Mouse (Mus musculus): ENCODE data around the gene Rps24. TPM values are rescaled to one million over a fixed set of nuclear protein-coding genes. Genes with fewer than 3 reads are reported as not detected.
A peak's percentile ranks its signal among the peaks of the same experiment; 100 is the strongest.

The Rps24 gene
- polyA plus RNA-seq, 1 experiment from 2014 or later: 1,350 TPM

DNA sequence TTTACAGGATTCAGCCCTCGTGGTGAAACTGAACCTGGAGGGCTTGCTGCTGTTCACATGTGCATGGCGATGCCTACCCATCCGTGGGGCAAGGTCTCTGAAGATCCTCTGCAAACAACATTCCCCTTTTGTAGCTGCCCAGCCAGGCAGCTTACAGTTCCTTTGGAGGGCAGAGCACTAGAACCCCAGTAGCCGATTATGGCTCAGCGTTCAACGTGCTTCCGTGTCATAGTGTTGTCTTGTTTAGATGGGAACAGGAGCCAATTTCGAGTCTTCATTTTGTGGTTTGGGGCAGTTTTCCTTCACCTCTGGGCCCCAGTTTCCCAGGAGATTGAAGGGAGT lies 13.9 kb downstream of the Rps24 start:
- peak overlapping the region; percentile 30 for H3K9ac ChIP-seq (replicated peaks; ENCODE audit: low read length)
- H3K4me3 ChIP-seq (ENCODE audit: low read depth, low read length): no peak overlapping the region
- 16% methylated on average over 8 of the region's 8 CpGs for WGBS
- H3K36me3 ChIP-seq (replicated peaks; ENCODE audit: control insufficient read depth, insufficient read depth, low read depth, low read length): peaks cover 6% of the 10 kb centered on the region
- H3K4me1 ChIP-seq (ENCODE audit: control insufficient read depth, insufficient read depth, low read length): no peaks in the 10 kb centered on the region
- ATAC-seq (replicated peaks; ENCODE audit: insufficient number of reproducible peaks, low FRiP score, low TSS enrichment, low read depth): no peak; the same call in 1 of the 2 replicates
- H3K9me3 ChIP-seq (replicated peaks; ENCODE audit: control insufficient read depth, low read length): no peaks in the 10 kb centered on the region; the same call in 1 of the 2 replicates
- no peak for DNase-seq (ENCODE audit: low spot score)
- no peak overlapping the region for H3K4me2 ChIP-seq (ENCODE audit: low read depth, low read length)
- 0 out of 2 replicates have a peak overlapping the region, but pooled peaks have one; percentile 39 for H3K27ac ChIP-seq (replicated peaks; ENCODE audit: low read depth, low read length)
- H3K27me3 ChIP-seq (ENCODE audit: control insufficient read depth, insufficient read depth, low read length): no peaks in the 10 kb centered on the region

DNA sequence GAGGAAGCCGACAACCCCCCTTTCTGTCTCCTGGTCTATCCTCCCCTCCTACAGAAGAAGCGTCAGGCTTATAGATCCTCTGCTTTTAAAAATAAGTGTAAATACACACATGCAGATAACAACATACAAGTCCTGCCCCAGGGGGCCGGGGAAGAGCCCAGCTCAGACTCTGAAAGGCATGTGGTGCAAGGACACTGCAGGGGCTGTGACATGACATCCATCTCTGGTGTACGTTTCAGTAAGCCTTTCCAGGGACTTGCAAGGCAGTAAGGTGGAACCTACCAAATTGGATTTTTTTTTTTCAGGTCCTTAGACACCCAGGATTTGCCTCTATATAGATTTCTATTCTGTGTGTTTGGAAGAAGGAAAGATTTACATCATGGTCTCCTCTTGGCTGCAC lies 14.3 kb downstream of the Rps24 start:
- H3K36me3 ChIP-seq (replicated peaks; ENCODE audit: control insufficient read depth, insufficient read depth, low read depth, low read length): peaks cover 4% of the 10 kb centered on the region
- no peak overlapping the region for H3K4me3 ChIP-seq (ENCODE audit: low read depth, low read length)
- peak overlapping the region; percentile 30 for H3K9ac ChIP-seq (replicated peaks; ENCODE audit: low read length)

DNA sequence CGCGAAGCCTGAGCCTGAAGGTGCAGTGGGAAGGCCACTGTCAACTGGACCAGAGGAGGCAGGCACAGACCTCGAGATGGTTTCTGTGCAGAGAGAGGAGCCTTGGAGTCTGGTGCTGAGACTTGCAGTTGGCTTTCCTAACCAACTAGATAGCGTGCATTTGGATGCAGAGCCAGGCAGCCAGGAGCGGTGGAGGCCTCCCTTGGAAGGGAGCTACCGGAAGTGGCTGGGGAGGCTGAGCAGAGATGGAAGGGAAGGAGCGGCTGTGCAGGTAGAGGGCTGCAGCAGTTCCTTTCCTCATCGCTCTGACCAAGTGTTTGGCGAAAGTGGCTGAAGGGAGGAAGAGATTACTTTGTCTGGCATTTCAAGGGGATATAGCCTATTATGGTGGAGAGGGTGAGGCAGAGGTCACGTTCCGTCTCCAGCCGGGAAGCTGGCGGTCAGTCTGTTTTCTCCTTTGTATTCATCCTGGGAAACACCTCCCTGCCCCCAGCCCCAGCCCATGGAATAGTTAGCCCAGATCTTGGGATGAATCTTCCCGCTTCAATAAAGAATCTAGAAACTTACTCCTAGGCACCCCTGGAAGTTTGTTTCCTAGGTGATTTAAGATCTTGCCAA lies 20.6 kb downstream of the Rps24 start:
- Histone ChIP-seq H3K4me1 (ENCODE audit: control insufficient read depth, insufficient read depth, low read length) (no peaks in the 10 kb centered on the region), H3K9me3 (replicated peaks; ENCODE audit: control insufficient read depth, low read length) (no peaks in the 10 kb centered on the region; the same call in 1 of the 2 replicates), H3K4me2 (ENCODE audit: low read depth, low read length) (no peak overlapping the region), H3K4me3 (ENCODE audit: low read depth, low read length) (no peak overlapping the region), H3K9ac (replicated peaks; ENCODE audit: low read length) (no peak overlapping the region), H3K36me3 (replicated peaks; ENCODE audit: control insufficient read depth, insufficient read depth, low read depth, low read length) (no peaks in the 10 kb centered on the region), H3K27ac (replicated peaks; ENCODE audit: low read depth, low read length) (no peak overlapping the region), H3K27me3 (ENCODE audit: control insufficient read depth, insufficient read depth, low read length) (no peaks in the 10 kb centered on the region)
- ATAC-seq (replicated peaks; ENCODE audit: insufficient number of reproducible peaks, low FRiP score, low TSS enrichment, low read depth): no peak
- WGBS: 26% methylated on average over 14 of the region's 14 CpGs
- DNase-seq (ENCODE audit: low spot score): no peak

More for the DNA sequence above, 14.3 kb downstream of the Rps24 start:
- Histone ChIP-seq H3K27me3 (ENCODE audit: control insufficient read depth, insufficient read depth, low read length) (no peaks in the 10 kb centered on the region), H3K4me1 (ENCODE audit: control insufficient read depth, insufficient read depth, low read length) (no peaks in the 10 kb centered on the region), H3K9me3 (replicated peaks; ENCODE audit: control insufficient read depth, low read length) (no peaks in the 10 kb centered on the region; the same call in 1 of the 2 replicates), H3K27ac (replicated peaks; ENCODE audit: low read depth, low read length) (no peak overlapping the region), H3K4me2 (ENCODE audit: low read depth, low read length) (no peak overlapping the region)
- no peak for DNase-seq (ENCODE audit: low spot score)
- 70% methylated on average over 4 of the region's 4 CpGs for WGBS
- no peak for ATAC-seq (replicated peaks; ENCODE audit: insufficient number of reproducible peaks, low FRiP score, low TSS enrichment, low read depth)

DNA sequence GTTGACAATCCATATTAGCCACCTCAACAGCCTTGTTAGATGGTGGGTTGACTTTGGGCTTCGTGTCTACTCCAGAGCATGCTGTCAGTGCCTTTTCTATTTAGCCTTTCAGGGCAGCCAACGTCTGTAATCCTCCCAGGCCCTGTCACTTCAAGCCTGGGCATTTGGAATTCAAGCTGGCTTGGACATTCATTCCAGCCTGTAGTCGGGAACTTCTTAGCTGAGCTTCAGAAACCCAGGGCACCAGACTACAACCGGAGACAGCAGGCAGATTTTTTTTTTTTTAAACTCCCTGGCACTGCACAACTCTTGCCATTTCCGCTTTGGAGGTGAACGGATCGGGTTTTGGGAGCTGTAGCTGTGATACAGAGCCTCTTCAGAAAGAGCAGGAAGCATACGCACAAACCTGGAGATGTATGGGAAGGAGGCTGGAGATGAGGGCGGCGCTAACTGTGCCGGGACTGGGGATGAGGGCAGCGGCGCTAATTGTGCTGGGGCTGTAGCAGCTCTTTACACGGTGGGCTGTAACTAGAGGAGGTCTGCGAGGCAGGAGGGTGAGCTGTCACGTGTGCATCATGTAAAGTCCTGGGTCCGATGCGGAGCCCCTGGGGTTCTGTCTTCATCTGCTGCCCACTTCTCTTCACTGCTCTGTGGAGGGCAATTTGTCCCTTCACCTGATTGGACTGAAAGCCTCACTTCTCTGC lies 21.3 kb downstream of the Rps24 start:
- Histone ChIP-seq H3K36me3 (replicated peaks; ENCODE audit: control insufficient read depth, insufficient read depth, low read depth, low read length) (no peaks in the 10 kb centered on the region), H3K27me3 (ENCODE audit: control insufficient read depth, insufficient read depth, low read length) (no peaks in the 10 kb centered on the region), H3K27ac (replicated peaks; ENCODE audit: low read depth, low read length) (no peak overlapping the region), H3K9me3 (replicated peaks; ENCODE audit: control insufficient read depth, low read length) (no peaks in the 10 kb centered on the region; the same call in 1 of the 2 replicates), H3K4me1 (ENCODE audit: control insufficient read depth, insufficient read depth, low read length) (no peaks in the 10 kb centered on the region), H3K4me2 (ENCODE audit: low read depth, low read length) (peak overlapping the region; percentile 29), H3K9ac (replicated peaks; ENCODE audit: low read length) (no peak overlapping the region; the same call in 1 of the 2 replicates), H3K4me3 (ENCODE audit: low read depth, low read length) (no peak overlapping the region)
- ATAC-seq (replicated peaks; ENCODE audit: insufficient number of reproducible peaks, low FRiP score, low TSS enrichment, low read depth) (no peak), DNase-seq (ENCODE audit: low spot score) (peak; percentile 46)
- WGBS: 15% methylated on average over 18 of the region's 18 CpGs

DNA sequence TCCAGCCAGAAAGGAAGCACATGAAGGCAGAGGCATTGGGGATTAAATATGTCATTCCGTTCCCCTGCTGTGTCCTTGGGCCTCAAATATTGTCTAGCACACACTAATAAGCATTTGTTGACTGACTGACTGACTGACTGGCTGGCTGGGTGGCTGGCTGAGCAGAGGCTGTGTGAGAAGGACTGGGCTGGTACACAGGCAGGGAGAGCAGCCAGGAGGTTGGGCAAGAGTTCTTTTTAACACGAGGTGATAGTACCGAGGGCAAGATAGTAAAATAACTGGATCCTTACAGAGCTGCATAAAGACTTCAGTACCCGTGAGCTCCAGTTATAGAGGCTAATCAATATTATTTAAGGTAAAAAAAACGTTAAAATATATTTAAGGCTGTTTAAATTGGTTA lies 22.6 kb downstream of the Rps24 start:
- Histone ChIP-seq H3K9me3 (replicated peaks; ENCODE audit: control insufficient read depth, low read length) (no peaks in the 10 kb centered on the region), H3K9ac (replicated peaks; ENCODE audit: low read length) (no peak overlapping the region), H3K27ac (replicated peaks; ENCODE audit: low read depth, low read length) (no peak overlapping the region), H3K4me3 (ENCODE audit: low read depth, low read length) (no peak overlapping the region), H3K36me3 (replicated peaks; ENCODE audit: control insufficient read depth, insufficient read depth, low read depth, low read length) (no peaks in the 10 kb centered on the region), H3K27me3 (ENCODE audit: control insufficient read depth, insufficient read depth, low read length) (no peaks in the 10 kb centered on the region), H3K4me1 (ENCODE audit: control insufficient read depth, insufficient read depth, low read length) (no peaks in the 10 kb centered on the region), H3K4me2 (ENCODE audit: low read depth, low read length) (no peak overlapping the region)
- WGBS: 73% methylated on average over 5 of the region's 5 CpGs
- ATAC-seq (replicated peaks; ENCODE audit: insufficient number of reproducible peaks, low FRiP score, low TSS enrichment, low read depth): no peak
- no peak for DNase-seq (ENCODE audit: low spot score)

DNA sequence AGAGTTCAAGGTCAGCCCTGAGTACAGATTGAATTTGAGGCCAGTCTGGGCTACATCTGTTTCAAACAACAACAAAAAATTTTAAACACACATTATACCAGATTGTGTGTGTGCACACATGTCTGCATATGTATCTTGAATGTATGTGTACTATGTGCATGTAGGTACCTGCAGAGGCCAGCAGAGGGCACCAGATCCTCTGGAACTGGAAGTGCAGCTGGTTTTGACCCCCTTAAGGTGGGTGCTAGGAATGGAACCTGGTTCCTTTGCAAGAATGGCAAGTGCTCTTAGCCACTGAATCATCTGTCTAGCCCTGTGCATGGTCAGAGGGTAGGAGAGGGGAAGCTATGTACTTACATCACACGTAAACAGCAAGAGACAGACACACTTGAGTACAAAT lies 23.3 kb downstream of the Rps24 start:
- no peak for DNase-seq (ENCODE audit: low spot score)
- no peaks in the 10 kb centered on the region for H3K9me3 ChIP-seq (replicated peaks; ENCODE audit: control insufficient read depth, low read length)
- no peak overlapping the region for H3K9ac ChIP-seq (replicated peaks; ENCODE audit: low read length)
- H3K36me3 ChIP-seq (replicated peaks; ENCODE audit: control insufficient read depth, insufficient read depth, low read depth, low read length): no peaks in the 10 kb centered on the region
- H3K4me2 ChIP-seq (ENCODE audit: low read depth, low read length): no peak overlapping the region
- no peak overlapping the region for H3K4me3 ChIP-seq (ENCODE audit: low read depth, low read length)
- no peaks in the 10 kb centered on the region for H3K27me3 ChIP-seq (ENCODE audit: control insufficient read depth, insufficient read depth, low read length)
- H3K4me1 ChIP-seq (ENCODE audit: control insufficient read depth, insufficient read depth, low read length): no peaks in the 10 kb centered on the region
- 100% methylated on average over 1 of the region's 1 CpGs for WGBS
- no peak for ATAC-seq (replicated peaks; ENCODE audit: insufficient number of reproducible peaks, low FRiP score, low TSS enrichment, low read depth)
- no peak overlapping the region for H3K27ac ChIP-seq (replicated peaks; ENCODE audit: low read depth, low read length)

DNA sequence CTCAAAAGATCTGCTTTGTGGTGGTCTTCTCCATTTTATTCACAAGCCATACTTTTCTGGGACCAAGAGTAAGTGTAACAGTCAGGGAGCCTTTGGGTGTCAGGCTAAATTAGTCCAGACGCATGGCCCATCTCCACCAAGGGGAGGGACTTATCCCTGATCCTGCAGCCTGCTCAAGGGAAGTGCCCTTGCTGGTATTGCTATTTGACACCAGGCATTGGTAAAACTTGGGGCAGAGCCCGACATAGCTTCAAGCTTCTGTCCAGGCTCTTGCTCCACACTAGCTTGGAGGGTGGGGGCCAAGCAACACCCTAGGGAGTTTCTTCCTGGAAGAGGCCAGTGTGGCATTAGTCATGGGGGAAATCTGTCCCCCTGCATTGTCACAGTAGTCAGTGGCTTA lies 23.8 kb downstream of the Rps24 start:
- Histone ChIP-seq H3K27me3 (ENCODE audit: control insufficient read depth, insufficient read depth, low read length) (no peaks in the 10 kb centered on the region), H3K36me3 (replicated peaks; ENCODE audit: control insufficient read depth, insufficient read depth, low read depth, low read length) (no peaks in the 10 kb centered on the region), H3K9me3 (replicated peaks; ENCODE audit: control insufficient read depth, low read length) (no peaks in the 10 kb centered on the region), H3K4me3 (ENCODE audit: low read depth, low read length) (no peak overlapping the region), H3K4me1 (ENCODE audit: control insufficient read depth, insufficient read depth, low read length) (no peaks in the 10 kb centered on the region), H3K27ac (replicated peaks; ENCODE audit: low read depth, low read length) (no peak overlapping the region), H3K9ac (replicated peaks; ENCODE audit: low read length) (no peak overlapping the region), H3K4me2 (ENCODE audit: low read depth, low read length) (no peak overlapping the region)
- DNase-seq (ENCODE audit: low spot score): no peak
- 75% methylated on average over 2 of the region's 2 CpGs for WGBS
- no peak for ATAC-seq (replicated peaks; ENCODE audit: insufficient number of reproducible peaks, low FRiP score, low TSS enrichment, low read depth)

DNA sequence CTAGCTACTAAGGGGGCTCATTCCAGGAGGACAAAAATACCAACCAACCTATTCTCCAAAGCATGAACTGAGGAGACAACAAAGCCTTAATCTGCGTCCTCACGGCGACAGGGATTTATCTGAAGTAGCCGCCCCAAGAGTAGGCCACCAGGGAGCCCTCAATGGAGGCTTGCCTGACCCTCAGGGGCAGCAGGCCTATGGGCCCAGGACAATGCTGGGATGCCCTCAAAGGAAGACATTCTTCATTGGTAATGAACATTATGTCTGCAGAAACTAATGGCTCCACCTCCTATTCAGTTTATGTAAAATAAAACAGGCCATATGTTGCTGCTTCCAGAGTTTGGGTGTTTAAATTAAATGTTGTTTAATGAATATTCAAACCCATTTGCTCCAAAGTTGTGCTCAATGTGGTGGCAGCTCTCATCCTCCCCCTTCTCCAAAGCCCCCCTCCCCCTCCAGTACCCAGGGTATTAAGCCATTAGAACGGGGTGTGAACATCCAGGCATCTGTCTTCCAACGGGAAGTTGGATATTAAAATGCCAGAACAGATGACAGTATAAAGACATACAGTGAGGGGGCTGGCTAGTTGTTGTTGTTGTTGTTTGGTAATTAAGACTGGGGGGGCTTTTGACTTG lies 25.7 kb downstream of the Rps24 start:
- Histone ChIP-seq H3K4me3 (ENCODE audit: low read depth, low read length) (no peak overlapping the region), H3K4me2 (ENCODE audit: low read depth, low read length) (no peak overlapping the region), H3K27me3 (ENCODE audit: control insufficient read depth, insufficient read depth, low read length) (no peaks in the 10 kb centered on the region), H3K9ac (replicated peaks; ENCODE audit: low read length) (no peak overlapping the region), H3K9me3 (replicated peaks; ENCODE audit: control insufficient read depth, low read length) (no peaks in the 10 kb centered on the region), H3K27ac (replicated peaks; ENCODE audit: low read depth, low read length) (no peak overlapping the region), H3K36me3 (replicated peaks; ENCODE audit: control insufficient read depth, insufficient read depth, low read depth, low read length) (no peaks in the 10 kb centered on the region), H3K4me1 (ENCODE audit: control insufficient read depth, insufficient read depth, low read length) (no peaks in the 10 kb centered on the region)
- ATAC-seq (replicated peaks; ENCODE audit: insufficient number of reproducible peaks, low FRiP score, low TSS enrichment, low read depth) (no peak), DNase-seq (ENCODE audit: low spot score) (no peak)
- 82% methylated on average over 6 of the region's 6 CpGs for WGBS
